Mouse (Mus musculus) T-helper 2 cell (primary cell): ENCODE measurements at regions not wholly inside any gene's neighbourhood (a gene's known extent, or its start where the extent isn't known, plus 50 kb on each side); places are given as distances from the start of the nearest gene placed in this dataset.

ENCODE experiments used
- in situ Hi-C: fragments of 300-600 bp; cut with MboI, MseI; formaldehyde crosslinking; loops from one replicate; pipeline ENCODE4 v1.15.1; 2025; ENCODE audit warnings: high pct_unique_total_duplicates

- in situ Hi-C loops, result no loop called here
Observed at GRCm38 (mm10) chr2:17946047-17946446, 50.7 kb downstream of the H2al2a start.

GRCm38 (mm10) chr2:17945369-17945915 is 51.3 kb downstream of the H2al2a start:
- in situ Hi-C loops, result no loop called here

GRCm38 (mm10) chr2:17943506-17943905 is 53.3 kb downstream of the H2al2a start:
- in situ Hi-C loops, result no loop called here

- in situ Hi-C loops, result no loop called here
Observed at GRCm38 (mm10) chr2:17942528-17943387, 54.0 kb downstream of the H2al2a start.

- in situ Hi-C loops, result no loop called here
Observed at GRCm38 (mm10) chr2:17941921-17942320, 54.8 kb downstream of the H2al2a start.

- in situ Hi-C loops, result loop anchor here (10.0 kb wide), 1 partner anchor 275 kb away; no protein-coding TSS in a partner anchor
Observed at GRCm38 (mm10) chr2:17939857-17940848, 56.6 kb downstream of the H2al2a start.

- in situ Hi-C loops, result loop anchor here (10.0 kb wide), 1 partner anchor 275 kb away; no protein-coding TSS in a partner anchor
Observed at GRCm38 (mm10) chr2:17939183-17939856, 57.4 kb downstream of the H2al2a start.

GRCm38 (mm10) chr2:17936527-17937139 is 60.1 kb downstream of the H2al2a start:
- in situ Hi-C loops, result loop anchor here (10.0 kb wide), 1 partner anchor 278 kb away; no protein-coding TSS in a partner anchor

- in situ Hi-C loops, result loop anchor here (10.0 kb wide), 1 partner anchor 279 kb away; no protein-coding TSS in a partner anchor
Observed at GRCm38 (mm10) chr2:17935916-17936315, 60.8 kb downstream of the H2al2a start.

- in situ Hi-C loops, result loop anchor here (10.0 kb wide), 1 partner anchor 279 kb away; no protein-coding TSS in a partner anchor
Observed at GRCm38 (mm10) chr2:17935466-17935865, 61.3 kb downstream of the H2al2a start.

GRCm38 (mm10) chr2:17934610-17935009 is 62.1 kb downstream of the H2al2a start:
- in situ Hi-C loops, result loop anchor here (10.0 kb wide), 1 partner anchor 280 kb away; no protein-coding TSS in a partner anchor

- in situ Hi-C loops, result loop anchor here (10.0 kb wide), 1 partner anchor 282 kb away; no protein-coding TSS in a partner anchor
Observed at GRCm38 (mm10) chr2:17932932-17933790, 63.6 kb downstream of the H2al2a start.

- in situ Hi-C loops, result loop anchor here (10.0 kb wide), 1 partner anchor 282 kb away; no protein-coding TSS in a partner anchor
Observed at GRCm38 (mm10) chr2:17932426-17932931, 64.3 kb downstream of the H2al2a start.

- in situ Hi-C loops, result loop anchor here (10.0 kb wide), 1 partner anchor 283 kb away; no protein-coding TSS in a partner anchor
Observed at GRCm38 (mm10) chr2:17931881-17932280, 64.9 kb downstream of the H2al2a start.

GRCm38 (mm10) chr2:17918861-17919648 is 77.7 kb downstream of the H2al2a start:
- in situ Hi-C loops, result no loop called here

- in situ Hi-C loops, result no loop called here
Observed at GRCm38 (mm10) chr2:17917238-17917946, 79.4 kb downstream of the H2al2a start.

GRCm38 (mm10) chr2:17902616-17903015 is 94.1 kb downstream of the H2al2a start:
- in situ Hi-C loops, result no loop called here
